Mouse (Mus musculus) kidney, embryonic 15.5 days (tissue): ENCODE results near the gene Zfp467. TPM values are rescaled to one million over a fixed set of nuclear protein-coding genes. Genes with fewer than 3 reads are reported as not detected.

Source experiments
- ATAC-seq: fragments of 200-750 bp; cut with Nextera tagmentation; replicated peaks from 2 replicates; pipeline ENCODE4 v1.8.0; 2017; ENCODE audit warnings: moderate TSS enrichment; ENCODE audit not compliant: low FRiP score
- H3K27ac ChIP-seq: fragments of 300-500 bp; sonication (generic); 2 replicates; pipeline ENCODE4 v1.5.1; 2015; ENCODE audit warnings: mild to moderate bottlenecking, inconsistent platforms
- H3K27me3 ChIP-seq: fragments of 300-500 bp; sonication (generic); 2 replicates; pipeline ENCODE4 v1.6.1; 2015; ENCODE audit warnings: inconsistent platforms
- H3K36me3 ChIP-seq: fragments of 300-500 bp; sonication (generic); 2 replicates; pipeline ENCODE4 v1.6.1; 2015; ENCODE audit warnings: inconsistent platforms
- H3K4me1 ChIP-seq: fragments of 300-500 bp; sonication (generic); 2 replicates; pipeline ENCODE4 v1.6.1; 2015; ENCODE audit warnings: inconsistent platforms
- H3K4me2 ChIP-seq: fragments of 300-500 bp; sonication (generic); 2 replicates; pipeline ENCODE4 v1.6.1; 2015; ENCODE audit warnings: moderate library complexity, mild to moderate bottlenecking, inconsistent platforms
- H3K4me3 ChIP-seq: fragments of 300-500 bp; sonication (generic); replicated peaks from 2 replicates; pipeline ENCODE4 v1.5.1; 2015; ENCODE audit warnings: mild to moderate bottlenecking, inconsistent platforms
- H3K9ac ChIP-seq: fragments of 300-500 bp; sonication (generic); 2 replicates; pipeline ENCODE4 v1.6.1; 2015; ENCODE audit warnings: mild to moderate bottlenecking, inconsistent platforms
- H3K9me3 ChIP-seq: fragments of 300-500 bp; sonication (generic); replicated peaks from 2 replicates; pipeline ENCODE4 v1.6.1; 2016; ENCODE audit warnings: inconsistent platforms
- WGBS: fragments of 180-500 bp; shearing (Covaris S2); methylation state at CpG from one replicate; pipeline ENCODE4 v1.1.7; 2015; ENCODE audit warnings: mixed read lengths; 5-methylcytosine and 5-hydroxymethylcytosine counted together
- polyA plus RNA-seq: library from polyadenylated mRNA; unstranded; fragments of >200 nt; fragmentation: Nextera tagmentation; extraction: Ambion mirVana; gene quantifications from 2 replicates; pipeline ENCODE4 v1.2.1, GENCODE M21; 2015

Gene Zfp467
- polyA plus RNA-seq, 1 experiment from 2014 or later = 29.6 TPM

GRCm38 (mm10) chr6:48437679-48438376, 7.8 kb downstream of the Zfp467 start:
- H3K9ac ChIP-seq = no peak overlapping the region
- ATAC-seq = no peak
- H3K4me1 ChIP-seq = peaks cover 85% of the 10 kb centered on the region
- no peaks in the 10 kb centered on the region for H3K27me3 ChIP-seq
- H3K4me3 ChIP-seq = no peak overlapping the region
- no peak overlapping the region for H3K27ac ChIP-seq
- no peak overlapping the region for H3K4me2 ChIP-seq
- peaks cover 57% of the 10 kb centered on the region for H3K36me3 ChIP-seq
- 0 out of 2 replicates have a peak, but pooled peaks cover 2% of the 10 kb centered on the region for H3K9me3 ChIP-seq
- WGBS = 67% methylated on average over 35 of the region's 35 CpGs

- peaks cover 37% of the 10 kb centered on the region for H3K36me3 ChIP-seq
- H3K4me2 ChIP-seq = no peak overlapping the region
- H3K4me3 ChIP-seq = no peak overlapping the region
- H3K4me1 ChIP-seq = peaks cover 70% of the 10 kb centered on the region
- no peaks in the 10 kb centered on the region for H3K9me3 ChIP-seq
- no peak for ATAC-seq
- no peaks in the 10 kb centered on the region for H3K27me3 ChIP-seq
- 70% methylated on average over 5 of the region's 5 CpGs for WGBS
- no peak overlapping the region for H3K9ac ChIP-seq
- no peak overlapping the region; the same call in 1 of the 2 replicates for H3K27ac ChIP-seq
These were observed 9.8 kb downstream of the Zfp467 start for GRCm38 (mm10) chr6:48435706-48436349.

- WGBS = 38% methylated on average over 5 of the region's 5 CpGs
- no peak overlapping the region for H3K27ac ChIP-seq
- H3K36me3 ChIP-seq = peaks cover 33% of the 10 kb centered on the region
- H3K9ac ChIP-seq = no peak overlapping the region
- no peaks in the 10 kb centered on the region for H3K9me3 ChIP-seq
- no peak overlapping the region for H3K4me3 ChIP-seq
- no peak overlapping the region for H3K4me2 ChIP-seq
- H3K27me3 ChIP-seq = no peaks in the 10 kb centered on the region
- ATAC-seq = no peak
- peaks cover 63% of the 10 kb centered on the region for H3K4me1 ChIP-seq
These were observed 10.5 kb downstream of the Zfp467 start for GRCm38 (mm10) chr6:48435111-48435510.

- Histone ChIP-seq H3K36me3 (peaks cover 28% of the 10 kb centered on the region), H3K9me3 (no peaks in the 10 kb centered on the region), H3K27ac (no peak overlapping the region), H3K4me3 (no peak overlapping the region), H3K4me2 (no peak overlapping the region), H3K4me1 (peaks cover 59% of the 10 kb centered on the region), H3K9ac (no peak overlapping the region), H3K27me3 (no peaks in the 10 kb centered on the region)
- 58% methylated on average over 6 of the region's 6 CpGs for WGBS
- ATAC-seq = no peak
These were observed 11.0 kb downstream of the Zfp467 start for GRCm38 (mm10) chr6:48434651-48435050.

- Histone ChIP-seq H3K4me2 (no peak overlapping the region), H3K27ac (peak overlapping the region; percentile 38; the same call in 1 of the 2 replicates), H3K4me1 (peaks cover 48% of the 10 kb centered on the region), H3K9me3 (no peaks in the 10 kb centered on the region), H3K9ac (no peak overlapping the region), H3K4me3 (no peak overlapping the region), H3K27me3 (no peaks in the 10 kb centered on the region), H3K36me3 (peaks cover 13% of the 10 kb centered on the region)
- ATAC-seq = no peak
- 54% methylated on average over 12 of the region's 12 CpGs for WGBS
These were observed 12.5 kb downstream of the Zfp467 start for GRCm38 (mm10) chr6:48432893-48433816.

GRCm38 (mm10) chr6:48430748-48431147, 14.9 kb downstream of the Zfp467 start:
- no peaks in the 10 kb centered on the region for H3K27me3 ChIP-seq
- H3K36me3 ChIP-seq = no peaks in the 10 kb centered on the region
- H3K9me3 ChIP-seq = no peaks in the 10 kb centered on the region
- H3K27ac ChIP-seq = no peak overlapping the region
- peaks cover 29% of the 10 kb centered on the region for H3K4me1 ChIP-seq
- H3K4me2 ChIP-seq = no peak overlapping the region
- 75% methylated on average over 5 of the region's 5 CpGs for WGBS
- no peak overlapping the region for H3K9ac ChIP-seq
- ATAC-seq = no peak
- H3K4me3 ChIP-seq = no peak overlapping the region

- 47% methylated on average over 4 of the region's 4 CpGs for WGBS
- H3K9ac ChIP-seq = no peak overlapping the region
These were observed 16.7 kb downstream of the Zfp467 start for GRCm38 (mm10) chr6:48428769-48429557.

GRCm38 (mm10) chr6:48426956-48427355, 18.7 kb downstream of the Zfp467 start:
- no peak overlapping the region for H3K9ac ChIP-seq
- H3K27me3 ChIP-seq = no peaks in the 10 kb centered on the region
- H3K4me2 ChIP-seq = no peak overlapping the region
- no peaks in the 10 kb centered on the region for H3K36me3 ChIP-seq
- no peak for ATAC-seq
- WGBS = 80% methylated on average over 5 of the region's 5 CpGs
- no peak overlapping the region for H3K27ac ChIP-seq
- no peak overlapping the region for H3K4me3 ChIP-seq
- H3K4me1 ChIP-seq = peaks cover 13% of the 10 kb centered on the region
- no peaks in the 10 kb centered on the region for H3K9me3 ChIP-seq

More at GRCm38 (mm10) chr6:48428769-48429557, 16.7 kb downstream of the Zfp467 start:
- H3K4me1 ChIP-seq = peaks cover 17% of the 10 kb centered on the region
- H3K27me3 ChIP-seq = no peaks in the 10 kb centered on the region
- H3K27ac ChIP-seq = no peak overlapping the region
- no peak overlapping the region for H3K4me2 ChIP-seq
- no peaks in the 10 kb centered on the region for H3K9me3 ChIP-seq
- peak; percentile 77 for ATAC-seq
- no peaks in the 10 kb centered on the region for H3K36me3 ChIP-seq
- no peak overlapping the region for H3K4me3 ChIP-seq

- no peak overlapping the region for H3K9ac ChIP-seq
- no peak overlapping the region for H3K4me3 ChIP-seq
- H3K36me3 ChIP-seq = no peaks in the 10 kb centered on the region
- no peak overlapping the region for H3K27ac ChIP-seq
- no peak overlapping the region for H3K4me2 ChIP-seq
- ATAC-seq = no peak
- WGBS = 68% methylated on average over 5 of the region's 5 CpGs
- H3K4me1 ChIP-seq = peaks cover 17% of the 10 kb centered on the region
- H3K27me3 ChIP-seq = no peaks in the 10 kb centered on the region
- no peaks in the 10 kb centered on the region for H3K9me3 ChIP-seq
These were observed 21.6 kb downstream of the Zfp467 start for GRCm38 (mm10) chr6:48424074-48424473.

GRCm38 (mm10) chr6:48423336-48423735, 22.3 kb downstream of the Zfp467 start:
- no peak overlapping the region; the same call in 1 of the 2 replicates for H3K27ac ChIP-seq
- no peak overlapping the region for H3K4me3 ChIP-seq
- H3K9me3 ChIP-seq = no peaks in the 10 kb centered on the region
- H3K27me3 ChIP-seq = no peaks in the 10 kb centered on the region
- H3K9ac ChIP-seq = no peak overlapping the region
- H3K4me2 ChIP-seq = no peak overlapping the region
- WGBS = 57% methylated on average over 3 of the region's 3 CpGs
- H3K4me1 ChIP-seq = peaks cover 17% of the 10 kb centered on the region
- no peaks in the 10 kb centered on the region for H3K36me3 ChIP-seq
- no peak for ATAC-seq

- Histone ChIP-seq H3K36me3 (peaks cover 24% of the 10 kb centered on the region), H3K9ac (no peak overlapping the region), H3K4me3 (no peak overlapping the region), H3K9me3 (no peaks in the 10 kb centered on the region), H3K27ac (no peak overlapping the region), H3K4me1 (peaks cover 17% of the 10 kb centered on the region), H3K4me2 (no peak overlapping the region), H3K27me3 (no peaks in the 10 kb centered on the region)
- ATAC-seq = no peak
- WGBS = 14% methylated on average over 2 of the region's 2 CpGs
These were observed 25.0 kb downstream of the Zfp467 start for GRCm38 (mm10) chr6:48420647-48421046.
